Mouse (Mus musculus) neural tube, embryonic 13.5 days (tissue): ENCODE measurements around the gene Sart3. TPM values are rescaled to one million over a fixed set of nuclear protein-coding genes. Genes with fewer than 3 reads are reported as not detected.

ENCODE experiments used
- ATAC-seq: fragments of 200-750 bp; cut with Nextera tagmentation; 2 replicates; pipeline ENCODE4 v1.8.0; 2017; ENCODE audit warnings: low read depth, mild to moderate bottlenecking, moderate TSS enrichment, moderate library complexity
- H3K27ac ChIP-seq: fragments of 300-500 bp; sonication (generic); replicated peaks from 2 replicates; pipeline ENCODE4 v1.5.1; 2015; ENCODE audit warnings: moderate library complexity, mild to moderate bottlenecking, inconsistent platforms
- H3K27me3 ChIP-seq: fragments of 300-500 bp; sonication (generic); 2 replicates; pipeline ENCODE4 v1.6.1; 2015; ENCODE audit warnings: mild to moderate bottlenecking, inconsistent platforms
- H3K36me3 ChIP-seq: fragments of 300-500 bp; sonication (generic); 2 replicates; pipeline ENCODE4 v1.6.1; 2015; ENCODE audit warnings: mild to moderate bottlenecking, inconsistent platforms
- H3K4me1 ChIP-seq: fragments of 300-500 bp; sonication (generic); replicated peaks from 2 replicates; pipeline ENCODE4 v1.6.1; 2015; ENCODE audit warnings: inconsistent platforms
- H3K4me2 ChIP-seq: fragments of 300-500 bp; sonication (generic); 2 replicates; pipeline ENCODE4 v1.6.1; 2015; ENCODE audit warnings: inconsistent platforms, mild to moderate bottlenecking, moderate library complexity
- H3K4me3 ChIP-seq: fragments of 300-500 bp; sonication (generic); 2 replicates; pipeline ENCODE4 v1.5.1; 2015; ENCODE audit warnings: mild to moderate bottlenecking, inconsistent platforms
- H3K9ac ChIP-seq: fragments of 300-500 bp; sonication (generic); 2 replicates; pipeline ENCODE4 v1.6.1; 2015; ENCODE audit warnings: moderate library complexity, mild to moderate bottlenecking, inconsistent platforms
- H3K9me3 ChIP-seq: fragments of 300-500 bp; sonication (generic); 2 replicates; pipeline ENCODE4 v1.6.1; 2016; ENCODE audit warnings: inconsistent platforms
- WGBS: fragments of 180-500 bp; shearing (Covaris S2); methylation state at CpG from one replicate; pipeline ENCODE4 v1.1.7; 2015; 5-methylcytosine and 5-hydroxymethylcytosine counted together
- polyA plus RNA-seq: library from polyadenylated mRNA; unstranded; fragments of >200 nt; fragmentation: Nextera tagmentation; extraction: Ambion mirVana; gene quantifications from 2 replicates; pipeline ENCODE4 v1.2.1, GENCODE M21; 2015

Gene Sart3
- polyA plus RNA-seq, 1 experiment from 2014 or later: 45.5 TPM

GRCm38 (mm10) chr5:113712861-113713260 lies 59.4 kb downstream of the Sart3 start:
- H3K4me3 ChIP-seq: no peak overlapping the region
- no peaks in the 10 kb centered on the region for H3K9me3 ChIP-seq
- H3K27me3 ChIP-seq: no peaks in the 10 kb centered on the region
- 76% methylated on average over 2 of the region's 2 CpGs for WGBS
- no peak for ATAC-seq
- no peak overlapping the region for H3K4me2 ChIP-seq
- peaks cover 27% of the 10 kb centered on the region for H3K4me1 ChIP-seq
- no peaks in the 10 kb centered on the region for H3K36me3 ChIP-seq
- H3K27ac ChIP-seq: no peak overlapping the region
- H3K9ac ChIP-seq: no peak overlapping the region

GRCm38 (mm10) chr5:113703803-113704585 lies 68.3 kb downstream of the Sart3 start:
- H3K27ac ChIP-seq: peak overlapping the region; percentile 86
- H3K4me3 ChIP-seq: no peak overlapping the region
- H3K4me2 ChIP-seq: peak overlapping the region; percentile 16
- WGBS: 21% methylated on average over 21 of the region's 21 CpGs
- peak; percentile 73; the same call in 1 of the 2 replicates for ATAC-seq
- no peaks in the 10 kb centered on the region for H3K9me3 ChIP-seq
- no peaks in the 10 kb centered on the region for H3K36me3 ChIP-seq
- H3K9ac ChIP-seq: peak overlapping the region; percentile 23; the same call in 1 of the 2 replicates
- peaks cover 23% of the 10 kb centered on the region for H3K4me1 ChIP-seq
- H3K27me3 ChIP-seq: no peaks in the 10 kb centered on the region

GRCm38 (mm10) chr5:113700388-113701023 lies 71.8 kb downstream of the Sart3 start:
- no peaks in the 10 kb centered on the region for H3K9me3 ChIP-seq
- 77% methylated on average over 19 of the region's 19 CpGs for WGBS
- ATAC-seq: no peak

DNA sequence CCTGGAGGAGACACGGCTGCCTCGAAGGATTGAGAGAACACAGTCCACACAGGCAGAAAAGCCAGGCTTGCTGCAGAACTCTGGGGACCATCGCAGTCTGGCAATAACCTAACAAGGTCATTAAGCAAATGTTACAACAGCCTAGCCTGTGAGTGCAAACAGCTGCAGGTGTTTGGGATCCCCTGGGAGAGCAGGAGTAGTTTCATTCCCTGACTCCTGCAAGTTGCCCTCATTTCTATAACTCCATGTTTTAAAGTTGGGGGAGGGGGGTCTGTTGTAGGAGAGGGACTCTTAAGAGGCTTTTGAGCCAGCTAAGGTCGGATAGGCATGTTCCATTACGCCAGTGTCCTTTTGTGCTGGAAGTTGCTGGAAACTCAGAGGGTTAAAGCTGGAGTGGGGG lies 77.9 kb downstream of the Sart3 start:
- WGBS: 29% methylated on average over 5 of the region's 5 CpGs
- H3K27me3 ChIP-seq: no peaks in the 10 kb centered on the region
- no peak overlapping the region for H3K4me3 ChIP-seq
- no peaks in the 10 kb centered on the region for H3K36me3 ChIP-seq
- H3K9me3 ChIP-seq: no peaks in the 10 kb centered on the region
- H3K27ac ChIP-seq: peak overlapping the region; percentile 28; the same call in 1 of the 2 replicates
- no peak for ATAC-seq
- H3K9ac ChIP-seq: no peak overlapping the region
- H3K4me2 ChIP-seq: no peak overlapping the region
- H3K4me1 ChIP-seq: peaks cover 31% of the 10 kb centered on the region

More at GRCm38 (mm10) chr5:113700388-113701023, 71.8 kb downstream of the Sart3 start:
- Histone ChIP-seq H3K4me3 (no peak overlapping the region), H3K27me3 (no peaks in the 10 kb centered on the region), H3K36me3 (no peaks in the 10 kb centered on the region), H3K4me2 (no peak overlapping the region), H3K9ac (no peak overlapping the region), H3K27ac (no peak overlapping the region), H3K4me1 (peaks cover 23% of the 10 kb centered on the region)

DNA sequence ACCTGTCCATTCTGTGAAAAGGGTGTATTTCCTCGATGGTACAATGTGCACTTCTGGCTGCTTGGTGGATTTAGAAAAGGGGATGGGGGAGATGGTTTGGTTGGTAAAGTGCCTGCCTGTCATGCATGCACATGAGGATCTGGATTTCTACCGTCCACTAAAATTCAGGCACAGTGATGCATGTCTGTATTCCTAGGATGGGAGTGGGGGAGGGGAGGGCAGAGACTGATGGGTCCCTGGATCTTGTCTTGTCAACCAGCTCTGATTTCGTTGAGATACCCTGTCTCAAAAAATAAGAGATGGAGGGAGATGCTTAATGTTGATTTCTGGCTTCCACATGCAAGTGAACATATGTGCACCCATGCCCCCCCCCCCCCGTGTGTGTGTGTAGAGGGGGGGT lies 78.3 kb downstream of the Sart3 start:
- no peaks in the 10 kb centered on the region for H3K9me3 ChIP-seq
- no peak overlapping the region for H3K4me2 ChIP-seq
- H3K9ac ChIP-seq: no peak overlapping the region
- 44% methylated on average over 4 of the region's 4 CpGs for WGBS
- ATAC-seq: no peak
- H3K27me3 ChIP-seq: no peaks in the 10 kb centered on the region
- peaks cover 31% of the 10 kb centered on the region for H3K4me1 ChIP-seq
- peak overlapping the region; percentile 28; the same call in 1 of the 2 replicates for H3K27ac ChIP-seq
- no peaks in the 10 kb centered on the region for H3K36me3 ChIP-seq
- H3K4me3 ChIP-seq: no peak overlapping the region

DNA sequence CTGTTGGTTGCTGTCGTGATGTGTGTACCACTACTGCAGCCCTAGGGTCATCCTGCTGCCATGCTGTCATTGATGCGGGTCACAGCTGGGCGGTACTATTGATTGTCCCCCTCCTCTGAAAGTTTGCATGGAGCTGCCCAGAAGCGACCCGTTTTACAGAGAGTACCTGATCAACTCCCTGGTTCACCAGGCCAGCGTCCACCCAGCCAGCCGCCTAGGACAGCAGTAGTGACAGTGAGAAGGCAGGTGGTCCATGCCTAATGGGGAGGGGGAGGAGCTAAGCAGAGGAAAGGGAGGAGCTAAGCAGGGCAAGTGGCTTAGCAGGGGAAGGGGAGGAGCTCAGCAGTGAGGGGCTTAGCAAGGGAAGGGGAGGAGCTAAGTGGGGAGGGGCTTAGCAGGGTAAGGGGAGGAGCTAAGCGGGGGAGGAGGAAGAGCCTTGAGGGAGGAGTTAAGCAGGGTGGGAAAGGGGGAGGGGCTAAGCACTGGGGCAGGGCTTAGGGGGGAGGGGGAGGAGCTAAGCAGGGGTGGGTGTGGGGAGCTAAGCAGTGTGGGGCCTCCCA lies 79.0 kb downstream of the Sart3 start:
- no peak overlapping the region for H3K27ac ChIP-seq
- 91% methylated on average over 8 of the region's 8 CpGs for WGBS
- no peak overlapping the region for H3K4me3 ChIP-seq
- peaks cover 37% of the 10 kb centered on the region for H3K4me1 ChIP-seq
- no peak overlapping the region for H3K9ac ChIP-seq
- no peaks in the 10 kb centered on the region for H3K36me3 ChIP-seq
- no peaks in the 10 kb centered on the region for H3K9me3 ChIP-seq
- no peak for ATAC-seq
- H3K27me3 ChIP-seq: no peaks in the 10 kb centered on the region
- H3K4me2 ChIP-seq: no peak overlapping the region

Other genes starting within 250 kb of the Sart3 start
- 2.2 and 2.6 TPM in 2 replicates for gene Cmklr1, start 122.1 kb downstream of the Sart3 start, polyA plus RNA-seq
- not detected in 2 replicates for gene 1700069L16Rik, start 47.7 kb downstream of the Sart3 start, polyA plus RNA-seq
- 7.9 and 8.2 TPM in 2 replicates for gene Ficd, start 36.7 kb downstream of the Sart3 start, polyA plus RNA-seq
- gene Iscu, start 238 bp upstream of the Sart3 start, polyA plus RNA-seq: 85.7 and 93.0 TPM in 2 replicates
- gene Tmem119, start 28.0 kb upstream of the Sart3 start, polyA plus RNA-seq: 12.6 and 19.9 TPM in 2 replicates
- 1.9 and 2.5 TPM in 2 replicates for gene Selplg, start 60.1 kb upstream of the Sart3 start, polyA plus RNA-seq
- gene Coro1c, start 136.2 kb upstream of the Sart3 start, polyA plus RNA-seq: 183 and 200 TPM in 2 replicates
- 12.9 and 16.8 TPM in 2 replicates for gene Ssh1, start 221.4 kb upstream of the Sart3 start, polyA plus RNA-seq
- gene Dao, start 231.2 kb upstream of the Sart3 start, polyA plus RNA-seq: not detected in 2 replicates